Comparison of ENCODE assay signal across 8 mouse cellular contexts in genomic region chr19:25622291-25623251, GRCm38 (mm10). TPM values are rescaled to one million over a fixed set of nuclear protein-coding genes. Genes with fewer than 3 reads are reported as not detected.
DNase-seq lines count a peak whose midpoint lies in the region; ATAC-seq and TF ChIP-seq lines count a peak whose summit lies in the region.

No protein-coding gene starts in this region.

- peak; percentile 68 for ATAC-seq in forebrain, embryonic 14.5 days
- peak; percentile 76 to 85 for ATAC-seq in hematopoietic stem cell, adult 5-6 weeks (replicated peaks in 1 of 2; ENCODE audit: insufficient read depth in 1 of 2, low FRiP score in 2 of 2, low TSS enrichment in 1 of 2, low read depth in 1 of 2, poor library complexity in 2 of 2, severe bottlenecking in 2 of 2)
- peak; percentile 73 for ATAC-seq in lung, embryonic 16.5 days (ENCODE audit: low read depth)
- peak; percentile 47; the same call in 1 of the 2 replicates for ATAC-seq in neutrophil, adult 5-6 weeks (ENCODE audit: extremely low read depth, insufficient number of reproducible peaks, low FRiP score, poor library complexity, severe bottlenecking)

- no peak for TF ChIP-seq POLR2A in brain, embryonic 14.5 days (IDR thresholded peaks at IDR 0.05; ENCODE audit: borderline replicate concordance, extremely low read depth, insufficient read depth, insufficient read length, poor library complexity, severe bottlenecking)
- TF ChIP-seq POLR2A in thymus, adult 2 months (IDR thresholded peaks at IDR 0.05; ENCODE audit: control insufficient read depth, extremely low read depth, insufficient read depth, low read length, poor library complexity): no peak

- DNase-seq in brain, embryonic 14.5 days (ENCODE audit: low read depth): peak; percentile 75
- peak; percentile 72 for DNase-seq in forebrain, embryonic 14.5 days (ENCODE audit: low spot score)
- DNase-seq in layer of hippocampus, postnatal 10 days (ENCODE audit: low spot score in 2 of 2): peak; percentile 78 to 84
- peak; percentile 35 for DNase-seq in thymus, adult 2 months

- peak; percentile 90 for TF ChIP-seq CTCF in C2C12 (IDR thresholded peaks at IDR 0.05; ENCODE audit: control insufficient read depth, insufficient read depth, insufficient read length)
- peak; percentile 87 for TF ChIP-seq CTCF in brain, embryonic 14.5 days (IDR thresholded peaks at IDR 0.05; ENCODE audit: borderline replicate concordance, extremely low read depth, insufficient read depth, insufficient read length)
- peak; percentile 74; the same call in 1 of the 2 replicates for TF ChIP-seq CTCF in thymus, adult 2 months (IDR thresholded peaks at IDR 0.05; ENCODE audit: borderline replicate concordance, control insufficient read depth, extremely low read depth, insufficient read depth, low read length, poor library complexity)

- H3K9ac ChIP-seq in forebrain, embryonic 14.5 days (ENCODE audit: low read length): peak overlapping the region; percentile 41
- H3K9ac ChIP-seq in lung, embryonic 16.5 days (ENCODE audit: low read length): no peak overlapping the region

- H3K9me3 ChIP-seq in forebrain, embryonic 14.5 days (replicated peaks; ENCODE audit: control insufficient read depth, low read length): no peaks in the 10 kb centered on the region
- no peaks in the 10 kb centered on the region for H3K9me3 ChIP-seq in lung, embryonic 16.5 days (ENCODE audit: control insufficient read depth, low read length)

- H3K79me3 ChIP-seq in C2C12 (ENCODE audit: low read depth): no peaks in the 10 kb centered on the region

- H3K4me2 ChIP-seq in forebrain, embryonic 14.5 days (ENCODE audit: low read length): peak overlapping the region; percentile 48
- H3K4me2 ChIP-seq in lung, embryonic 16.5 days (ENCODE audit: low read depth, low read length): peak overlapping the region; percentile 47

- H3K79me2 ChIP-seq in C2C12 (ENCODE audit: control insufficient read depth, insufficient read depth): no peaks in the 10 kb centered on the region

- no peak overlapping the region for H3K4me3 ChIP-seq in C2C12 (ENCODE audit: insufficient read depth, poor library complexity, severe bottlenecking)
- peak overlapping the region; percentile 16 for H3K4me3 ChIP-seq in forebrain, embryonic 14.5 days (ENCODE audit: low read depth, low read length)
- peak overlapping the region; percentile 28 for H3K4me3 ChIP-seq in lung, embryonic 16.5 days (ENCODE audit: low read length)
- no peak overlapping the region for H3K4me3 ChIP-seq in thymus, adult 2 months (ENCODE audit: control insufficient read depth, insufficient read depth, low read length)

- no peak overlapping the region for H3K27ac ChIP-seq in forebrain, embryonic 14.5 days (ENCODE audit: low read depth, low read length)
- no peak overlapping the region for H3K27ac ChIP-seq in lung, embryonic 16.5 days (ENCODE audit: low read length)
- no peak overlapping the region for H3K27ac ChIP-seq in thymus, adult 2 months (ENCODE audit: control insufficient read depth, insufficient read depth, low read length)

- peaks cover 8% of the 10 kb centered on the region for H3K4me1 ChIP-seq in forebrain, embryonic 14.5 days (ENCODE audit: control insufficient read depth, insufficient read depth, low read length)
- H3K4me1 ChIP-seq in lung, embryonic 16.5 days (replicated peaks; ENCODE audit: control insufficient read depth, insufficient read depth, low read length): peaks cover 3% of the 10 kb centered on the region
- H3K4me1 ChIP-seq in thymus, adult 2 months (replicated peaks; ENCODE audit: control insufficient read depth, insufficient read depth, low read length): no peaks in the 10 kb centered on the region

- no peak overlapping the region for H3ac ChIP-seq in C2C12 (ENCODE audit: control insufficient read depth, insufficient read length, low read depth)

- H3K27me3 ChIP-seq in C2C12 (ENCODE audit: control insufficient read depth, insufficient read depth, insufficient read length): peaks cover 28% of the 10 kb centered on the region
- H3K27me3 ChIP-seq in forebrain, embryonic 14.5 days (replicated peaks; ENCODE audit: control insufficient read depth, insufficient read depth, low read length): peaks cover 17% of the 10 kb centered on the region
- H3K27me3 ChIP-seq in lung, embryonic 16.5 days (ENCODE audit: control insufficient read depth, insufficient read depth, low read depth, low read length): peaks cover 84% of the 10 kb centered on the region
- H3K27me3 ChIP-seq in thymus, adult 2 months (ENCODE audit: control insufficient read depth, insufficient read depth, low read length): no peaks in the 10 kb centered on the region

- 33% methylated on average over 54 of the region's 54 CpGs for WGBS in forebrain, embryonic 14.5 days
- WGBS in lung, embryonic 16.5 days: 30% methylated on average over 54 of the region's 54 CpGs
- WGBS in thymus, adult 2 months: 32% methylated on average over 54 of the region's 54 CpGs

- H3K36me3 ChIP-seq in C2C12 (ENCODE audit: control insufficient read depth, insufficient read depth): no peaks in the 10 kb centered on the region
- no peaks in the 10 kb centered on the region for H3K36me3 ChIP-seq in forebrain, embryonic 14.5 days (ENCODE audit: control insufficient read depth, insufficient read depth, low read length)
- H3K36me3 ChIP-seq in lung, embryonic 16.5 days (ENCODE audit: control insufficient read depth, insufficient read depth, low read length): no peaks in the 10 kb centered on the region
- no peaks in the 10 kb centered on the region for H3K36me3 ChIP-seq in thymus, adult 2 months (ENCODE audit: control insufficient read depth, insufficient read depth, low read length)

TF ChIP-seq in C2C12, 6 proteins besides CTCF, POLR2A, EP300 and RAD21:
- TF ChIP-seq MYOD1 (IDR thresholded peaks at IDR 0.05; ENCODE audit: control insufficient read depth, insufficient read length, low read depth) (no peak), MAX (IDR thresholded peaks at IDR 0.05) (no peak), MYOG (IDR thresholded peaks at IDR 0.05; ENCODE audit: control insufficient read depth, extremely low read depth, insufficient read length) (no peak), USF1 (IDR thresholded peaks at IDR 0.05; ENCODE audit: low read depth) (no peak), CEBPB (IDR thresholded peaks at IDR 0.05; ENCODE audit: low read depth) (no peak), FOSL1 (IDR thresholded peaks at IDR 0.05; ENCODE audit: insufficient read depth, low read length, poor library complexity, severe bottlenecking) (no peak)

RNA-seq across cellular contexts. Expression of gene Dmrt3, which starts 12.5 kb away (rescaled TPM):
- polyA plus RNA-seq in C2C12 (2012; fragmentation: generic; extraction: Trizol): 0.33 TPM
- polyA plus RNA-seq in brain, embryonic 14.5 days (2012; rRNA removed): 2.1 and 7.2 TPM in 2 replicates
- polyA plus RNA-seq in forebrain, embryonic 14.5 days (2014; fragmentation: Nextera tagmentation; extraction: Ambion mirVana): 3.6 and 5.0 TPM in 2 replicates
- not detected in 2 replicates for total RNA-seq in hematopoietic stem cell, adult 5-6 weeks (2017)
- total RNA-seq in layer of hippocampus, postnatal 10 days (2021): 1 to 10 TPM; 1.7 to 2.2 TPM
- polyA plus RNA-seq in lung, embryonic 16.5 days (2015; fragmentation: Nextera tagmentation; extraction: Ambion mirVana): 0.20 and 0.44 TPM in 2 replicates
- 0.35 TPM in 1 of 2 replicates, not detected in the other for total RNA-seq in neutrophil, adult 5-6 weeks (2017)
- 2.8 and 3.6 TPM in 2 replicates for polyA plus RNA-seq in thymus, adult 2 months (2012; rRNA removed)

RNA-seq across cellular contexts. Expression of gene Dmrt2, which starts 49.6 kb away (rescaled TPM):
- polyA plus RNA-seq in C2C12 (2012; fragmentation: generic; extraction: Trizol): 1.4 TPM
- polyA plus RNA-seq in brain, embryonic 14.5 days (2012; rRNA removed): 0.67 and 1.3 TPM in 2 replicates
- polyA plus RNA-seq in forebrain, embryonic 14.5 days (2014; fragmentation: Nextera tagmentation; extraction: Ambion mirVana): 0.58 and 1.1 TPM in 2 replicates
- not detected in 2 replicates for total RNA-seq in hematopoietic stem cell, adult 5-6 weeks (2017)
- total RNA-seq in layer of hippocampus, postnatal 10 days (2021): 1 to 10 TPM; 1.8 to 3.2 TPM
- 0.63 and 0.69 TPM in 2 replicates for polyA plus RNA-seq in lung, embryonic 16.5 days (2015; fragmentation: Nextera tagmentation; extraction: Ambion mirVana)
- 0.25 TPM in 1 of 2 replicates, not detected in the other for total RNA-seq in neutrophil, adult 5-6 weeks (2017)
- polyA plus RNA-seq in thymus, adult 2 months (2012; rRNA removed): 14.2 and 15.0 TPM in 2 replicates

Comparison
In these comparisons a context has a peak if more than half of its experiments do, and no peak if none do; other contexts are left out.
1. H3K4me3 ChIP-seq: peak in forebrain, embryonic 14.5 days (single experiment) and lung, embryonic 16.5 days (single experiment); none in C2C12 (single experiment) and thymus, adult 2 months (single experiment).
2. Peak in every context shown above with its lines, with median percentiles within 50 percentile points of each other: CTCF ChIP-seq, DNase-seq and ATAC-seq.